Mouse (Mus musculus) MEL (cell line): Measurements from ENCODE around the gene Zfp367. TPM values are rescaled to one million over a fixed set of nuclear protein-coding genes. Genes with fewer than 3 reads are reported as not detected.

ENCODE experiments used
- DNase-seq: peaks from one replicate; pipeline ENCODE4 v3.0.0; 2011; ENCODE audit warnings: low read depth, low spot score
- H3K27ac ChIP-seq: 2 replicates; pipeline ENCODE4 v1.5.1; 2012; ENCODE audit warnings: low read depth, mild to moderate bottlenecking, control low read depth, low read length, moderate library complexity; ENCODE audit not compliant: control insufficient read depth
- H3K27me3 ChIP-seq, 2 experiments: fragments of 150-350 bp in 1 of 2; sonication (generic) in 1 of 2; 2 replicates each; pipeline ENCODE4 v1.6.1; 2012; ENCODE audit warnings: low read length in 2 of 2, mild to moderate bottlenecking in 2 of 2, improper control_type of control experiment in 1 of 2, moderate library complexity in 1 of 2; ENCODE audit not compliant: insufficient read depth in 2 of 2, control insufficient read depth in 1 of 2
- H3K36me3 ChIP-seq, 2 experiments: 2 replicates each; pipeline ENCODE4 v1.6.1; 2012 to 2014; ENCODE audit warnings: low read length in 2 of 2, improper control_type of control experiment in 1 of 2, inconsistent platforms in 1 of 2, mild to moderate bottlenecking in 1 of 2; ENCODE audit not compliant: insufficient read depth in 2 of 2, control insufficient read depth in 1 of 2
- H3K4me1 ChIP-seq, 2 experiments: fragments of 150-350 bp in 1 of 2; sonication (generic) in 1 of 2; 2 replicates each; pipeline ENCODE4 v1.6.1; 2012; ENCODE audit warnings: low read length in 2 of 2, improper control_type of control experiment in 1 of 2, mild to moderate bottlenecking in 1 of 2; ENCODE audit not compliant: insufficient read depth in 2 of 2, control insufficient read depth in 1 of 2
- H3K4me3 ChIP-seq, 2 experiments: fragments of 150-350 bp in 1 of 2; sonication (generic) in 1 of 2; 2 replicates each; pipeline ENCODE4 v1.5.1; 2012; ENCODE audit warnings: low read depth in 2 of 2, low read length in 2 of 2, mild to moderate bottlenecking in 2 of 2, moderate library complexity in 2 of 2, control low read depth in 1 of 2, improper control_type of control experiment in 1 of 2; ENCODE audit not compliant: control insufficient read depth in 1 of 2, insufficient read depth in 1 of 2
- H3K79me2 ChIP-seq: 2 replicates; pipeline ENCODE4 v1.6.1; 2012; ENCODE audit warnings: mild to moderate bottlenecking, low read length, moderate library complexity; ENCODE audit not compliant: control insufficient read depth, poor library complexity, insufficient read depth
- H3K9ac ChIP-seq: 2 replicates; pipeline ENCODE4 v1.6.1; 2012; ENCODE audit warnings: low read depth, mild to moderate bottlenecking, control low read depth, low read length, moderate library complexity; ENCODE audit not compliant: control insufficient read depth, poor library complexity, severe bottlenecking
- H3K9me3 ChIP-seq: fragments of 150-350 bp; sonication (generic); replicated peaks from 2 replicates; pipeline ENCODE4 v1.6.1; 2012; ENCODE audit warnings: mild to moderate bottlenecking, low read length, improper control_type of control experiment, moderate library complexity; ENCODE audit not compliant: insufficient read depth
- BHLHE40 ChIP-seq: IDR thresholded peaks from 2 replicates; pipeline ENCODE4 v1.6.1; 2012; ENCODE audit warnings: low read depth, mild to moderate bottlenecking, inconsistent platforms, low read length, improper control_type of control experiment, borderline replicate concordance
- CHD1 ChIP-seq: IDR thresholded peaks from 2 replicates; pipeline ENCODE4 v1.6.1; 2012; ENCODE audit warnings: low read depth, mild to moderate bottlenecking, inconsistent platforms, low read length, improper control_type of control experiment
- E2F4 ChIP-seq: IDR thresholded peaks from 2 replicates; pipeline ENCODE4 v1.6.1; 2011; ENCODE audit warnings: low read depth, low read length, improper control_type of control experiment, borderline replicate concordance
- ELF1 ChIP-seq: IDR thresholded peaks from 2 replicates; pipeline ENCODE4 v1.6.1; 2014; ENCODE audit warnings: low read depth, mild to moderate bottlenecking, inconsistent platforms, low read length, improper control_type of control experiment, moderate library complexity
- EP300 ChIP-seq, 2 experiments: IDR thresholded peaks; 2 replicates each; pipeline ENCODE4 v1.6.1; 2011; ENCODE audit warnings: improper control_type of control experiment in 2 of 2, low read length in 2 of 2, low read depth in 1 of 2, mild to moderate bottlenecking in 1 of 2
- HCFC1 ChIP-seq: IDR thresholded peaks from 2 replicates; pipeline ENCODE4 v1.6.1; 2012; ENCODE audit warnings: low read depth, mild to moderate bottlenecking, inconsistent platforms, low read length, improper control_type of control experiment, moderate library complexity
- JUND ChIP-seq: IDR thresholded peaks from 2 replicates; pipeline ENCODE4 v1.6.1; 2011; ENCODE audit warnings: low read depth, mild to moderate bottlenecking, improper control_type of control experiment, low read length
- MAFK ChIP-seq: IDR thresholded peaks from 2 replicates; pipeline ENCODE4 v1.6.1; 2011; ENCODE audit warnings: low read depth, mild to moderate bottlenecking, low read length, improper control_type of control experiment, borderline replicate concordance
- MAX ChIP-seq: IDR thresholded peaks from 2 replicates; pipeline ENCODE4 v1.6.1; 2011; ENCODE audit warnings: low read length, improper control_type of control experiment
- MXI1 ChIP-seq: IDR thresholded peaks from 2 replicates; pipeline ENCODE4 v1.6.1; 2011; ENCODE audit warnings: mild to moderate bottlenecking, low read depth, low read length, improper control_type of control experiment
- MYB ChIP-seq: IDR thresholded peaks from 2 replicates; pipeline ENCODE4 v1.6.1; 2011; ENCODE audit warnings: mild to moderate bottlenecking, low read depth, low read length, improper control_type of control experiment
- MYC ChIP-seq: IDR thresholded peaks from 2 replicates; pipeline ENCODE4 v1.6.1; 2011; ENCODE audit warnings: low read depth, mild to moderate bottlenecking, low read length, improper control_type of control experiment, moderate library complexity
- NELFE ChIP-seq: IDR thresholded peaks from 2 replicates; pipeline ENCODE4 v1.6.1; 2011; ENCODE audit warnings: low read depth, low read length, improper control_type of control experiment
- POLR2A ChIP-seq, 2 experiments: IDR thresholded peaks; 2 replicates each; pipeline ENCODE4 v1.6.1; 2011 to 2012; ENCODE audit warnings: low read length in 2 of 2, mild to moderate bottlenecking in 2 of 2, control low read depth in 1 of 2, improper control_type of control experiment in 1 of 2, low read depth in 1 of 2, moderate library complexity in 1 of 2; ENCODE audit not compliant: control insufficient read depth in 1 of 2, insufficient read depth in 1 of 2, poor library complexity in 1 of 2
- POLR2AphosphoS5 ChIP-seq: IDR thresholded peaks from 2 replicates; pipeline ENCODE4 v1.6.1; 2012; ENCODE audit warnings: low read depth, borderline replicate concordance, mild to moderate bottlenecking, inconsistent platforms, low read length, moderate library complexity, mixed read lengths
- RCOR1 ChIP-seq: IDR thresholded peaks from 2 replicates; pipeline ENCODE4 v1.6.1; 2012; ENCODE audit warnings: low read depth, mild to moderate bottlenecking, inconsistent platforms, low read length, improper control_type of control experiment
- TBP ChIP-seq: IDR thresholded peaks from 2 replicates; pipeline ENCODE4 v1.8.0; 2011; ENCODE audit warnings: low read depth, low read length, improper control_type of control experiment
- UBTF ChIP-seq: IDR thresholded peaks from 2 replicates; pipeline ENCODE4 v1.6.1; 2012; ENCODE audit warnings: low read depth, mild to moderate bottlenecking, inconsistent platforms, low read length, improper control_type of control experiment, moderate library complexity, borderline replicate concordance; ENCODE audit not compliant: insufficient read depth
- USF2 ChIP-seq, 2 experiments: IDR thresholded peaks; 2 replicates each; pipeline ENCODE4 v1.6.1; 2011 to 2012; ENCODE audit warnings: improper control_type of control experiment in 2 of 2, low read length in 2 of 2, borderline replicate concordance in 1 of 2, inconsistent platforms in 1 of 2, low read depth in 1 of 2, mild to moderate bottlenecking in 1 of 2; ENCODE audit not compliant: insufficient read depth in 1 of 2
- ZKSCAN1 ChIP-seq: IDR thresholded peaks from 2 replicates; pipeline ENCODE4 v1.6.1; 2012; ENCODE audit warnings: low read depth, mild to moderate bottlenecking, inconsistent platforms, low read length, improper control_type of control experiment, moderate library complexity
- polyA plus RNA-seq, 2 experiments: library from polyadenylated mRNA; stranded (reverse) in 1 of 2; unstranded in 1 of 2; fragments of >175 nt in 1 of 2; fragments of >200 nt in 1 of 2; gene quantifications; 2 replicates each; pipeline versions ENCODE4 v1.2.1 to v1.2.4; 2012; ENCODE audit warnings: low replicate concordance in 2 of 2, low read depth in 1 of 2; ENCODE audit not compliant: insufficient read length in 2 of 2, insufficient read depth in 1 of 2, missing spikeins in 1 of 2
- total RNA-seq: library from RNA; depleted of rRNA; stranded (reverse); fragments of 300-350 nt; gene quantifications from 2 replicates; pipeline ENCODE4 v1.2.3, GENCODE M21; 2012

Gene Zfp367
- total and polyA plus RNA-seq, 3 experiments: 23.4 to 28.4 TPM; not detected in 1

DNA sequence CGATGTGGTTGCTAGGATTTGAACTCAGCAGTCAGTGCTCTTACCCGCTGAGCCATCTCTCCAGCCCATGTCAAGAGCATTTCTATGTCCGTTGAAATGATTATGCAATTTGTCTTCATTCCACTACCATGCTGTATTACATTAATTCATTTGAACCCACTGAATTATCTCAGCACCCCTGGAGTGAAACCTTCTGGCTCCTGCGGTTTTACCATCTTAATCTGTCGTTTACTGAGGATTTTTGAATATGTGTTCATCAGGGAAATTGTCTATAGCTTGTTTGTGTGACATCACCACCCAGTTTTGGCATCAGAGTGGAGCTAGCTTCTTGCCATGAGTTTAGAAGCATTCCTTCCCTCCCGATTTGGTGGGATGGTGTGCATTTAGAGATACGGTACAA, 62.0 kb downstream of the Zfp367 start:
- Histone ChIP-seq H3K27ac (no peak overlapping the region), H3K27me3 (peaks cover 4 to 5% of the 10 kb centered on the region in 2 experiments; a peak in 2 of 4 replicates), H3K79me2 (no peaks in the 10 kb centered on the region), H3K4me1 (no peaks in the 10 kb centered on the region), H3K36me3 (no peaks in the 10 kb centered on the region), H3K4me3 (no peak overlapping the region), H3K9ac (no peak overlapping the region), H3K9me3 (no peaks in the 10 kb centered on the region)
- TF ChIP-seq MYB: no peak
- no peak for DNase-seq

- H3K79me2 ChIP-seq: no peaks in the 10 kb centered on the region
- H3K4me1 ChIP-seq: no peaks in the 10 kb centered on the region
- DNase-seq: no peak
- H3K4me3 ChIP-seq: no peak overlapping the region
- H3K27ac ChIP-seq: no peak overlapping the region
- no peaks in the 10 kb centered on the region for H3K36me3 ChIP-seq
- H3K27me3 ChIP-seq: peaks cover 4 to 5% of the 10 kb centered on the region in 2 experiments; a peak in 2 of 4 replicates
- H3K9me3 ChIP-seq: no peaks in the 10 kb centered on the region
- H3K9ac ChIP-seq: no peak overlapping the region
- no peak for TF ChIP-seq ZKSCAN1
- TF ChIP-seq JUND: no peak
- no peak for TF ChIP-seq HCFC1
- TF ChIP-seq POLR2A (IDR thresholded peaks at IDR 0.05; ENCODE audit: control insufficient read depth in 1 of 2, insufficient read depth in 1 of 2, low read depth in 1 of 2, low read length in 2 of 2, poor library complexity in 1 of 2): no peak
- TF ChIP-seq MXI1: no peak
These were observed 62.7 kb downstream of the Zfp367 start for GRCm38 (mm10) chr13:64090278-64090677.

GRCm38 (mm10) chr13:64089130-64089529, 63.9 kb downstream of the Zfp367 start, which contains the start of gene Hsd17b3:
Hsd17b3 (minus strand) TSS chr13:64089230.
- H3K36me3 ChIP-seq: no peaks in the 10 kb centered on the region
- H3K79me2 ChIP-seq: no peaks in the 10 kb centered on the region
- H3K4me1 ChIP-seq: no peaks in the 10 kb centered on the region
- H3K27me3 ChIP-seq: peaks cover 4 to 5% of the 10 kb centered on the region in 2 experiments; a peak in 2 of 4 replicates
- no peak within 1 kb of the TSS for H3K27ac ChIP-seq
- H3K9ac ChIP-seq: no peak within 1 kb of the TSS
- no peaks in the 10 kb centered on the region for H3K9me3 ChIP-seq
- H3K4me3 ChIP-seq: no peak within 1 kb of the TSS
- no peak for TF ChIP-seq ELF1
- no peak for DNase-seq

- peaks cover 4 to 5% of the 10 kb centered on the region in 2 experiments; a peak in 2 of 4 replicates for H3K27me3 ChIP-seq
- no peak overlapping the region for H3K9ac ChIP-seq
- no peak overlapping the region for H3K27ac ChIP-seq
- H3K36me3 ChIP-seq: no peaks in the 10 kb centered on the region
- no peak for DNase-seq
- H3K4me1 ChIP-seq: no peaks in the 10 kb centered on the region
- H3K4me3 ChIP-seq: no peak overlapping the region
- H3K79me2 ChIP-seq: no peaks in the 10 kb centered on the region
- H3K9me3 ChIP-seq: no peaks in the 10 kb centered on the region
- no peak for TF ChIP-seq MXI1
- no peak for TF ChIP-seq POLR2A (IDR thresholded peaks at IDR 0.05; ENCODE audit: control insufficient read depth in 1 of 2, insufficient read depth in 1 of 2, low read depth in 1 of 2, low read length in 2 of 2, poor library complexity in 1 of 2)
- TF ChIP-seq CHD1: no peak
- TF ChIP-seq USF2 (IDR thresholded peaks at IDR 0.05; ENCODE audit: borderline replicate concordance in 1 of 2, insufficient read depth in 1 of 2, low read depth in 1 of 2, low read length in 2 of 2): no peak
- no peak for TF ChIP-seq EP300 (IDR thresholded peaks at IDR 0.05; ENCODE audit: low read depth in 1 of 2, low read length in 2 of 2)
- no peak for TF ChIP-seq POLR2AphosphoS5
- no peak for TF ChIP-seq TBP
- TF ChIP-seq E2F4: no peak
- TF ChIP-seq NELFE: no peak
- no peak for TF ChIP-seq HCFC1
- no peak for TF ChIP-seq MAX
- TF ChIP-seq MAFK: no peak
- TF ChIP-seq ZKSCAN1: no peak
- no peak for TF ChIP-seq MYC
- TF ChIP-seq BHLHE40: no peak
- TF ChIP-seq RCOR1: no peak
- no peak for TF ChIP-seq UBTF
These were observed 64.9 kb downstream of the Zfp367 start for GRCm38 (mm10) chr13:64088057-64088456.
